Mouse (Mus musculus): ENCODE measurements at regions not wholly inside any gene's neighbourhood (a gene's known extent, or its start where the extent isn't known, plus 50 kb on each side); places are given as distances from the start of the nearest gene placed in this dataset.

DNA sequence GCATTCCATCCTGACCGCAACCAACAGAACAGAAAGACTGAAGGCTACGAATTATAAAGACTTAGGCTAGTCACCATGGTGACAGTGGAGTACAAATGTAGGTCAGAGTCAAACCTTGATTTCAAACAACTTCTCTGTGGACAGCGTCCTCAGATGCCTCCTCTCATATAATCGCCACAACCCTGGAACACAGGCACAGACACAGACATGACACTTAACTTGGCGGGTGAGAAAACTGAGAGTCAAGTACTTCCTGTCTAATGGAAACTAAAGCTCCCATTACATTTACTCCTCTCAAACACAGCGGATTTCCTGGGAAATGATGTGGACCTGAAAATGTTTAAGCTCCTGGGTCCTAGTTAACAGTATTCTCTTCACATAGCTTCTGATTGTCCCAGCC, 149.5 kb upstream of the Frmd6 start:
- DNase-seq, result no peak

DNA sequence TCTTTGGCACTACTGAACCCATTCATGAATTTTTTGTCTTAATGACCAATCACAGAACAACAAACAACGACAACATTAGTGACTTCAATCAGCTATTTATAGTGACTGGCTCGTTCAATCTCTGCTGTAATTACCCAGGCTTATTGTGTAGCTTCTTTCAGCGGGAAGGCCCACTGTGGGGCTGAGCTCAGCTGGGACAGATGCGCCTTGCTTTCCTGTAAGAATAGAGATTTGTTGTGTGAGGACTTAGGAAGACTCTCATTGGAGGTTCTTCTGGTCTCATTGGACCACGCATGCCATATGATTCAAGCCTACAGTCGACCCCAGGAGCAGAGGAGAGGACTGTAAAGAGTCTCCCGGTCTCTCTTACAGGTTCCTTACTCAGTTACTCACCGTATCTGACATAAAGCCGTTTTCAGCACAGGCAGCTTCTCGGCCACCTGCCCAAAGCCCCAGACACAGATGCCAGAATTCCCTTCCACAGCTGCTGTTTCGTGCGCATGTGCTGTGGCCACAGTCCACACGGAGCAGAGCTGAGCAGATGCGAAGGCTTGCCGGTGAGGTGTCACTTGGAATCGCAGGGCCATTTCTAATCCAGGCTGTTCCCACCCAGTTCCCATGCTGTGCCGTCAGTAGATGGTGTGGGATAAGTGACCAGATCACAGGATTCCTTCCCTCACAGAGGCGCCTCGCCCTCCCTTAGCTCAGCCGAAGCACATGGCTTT, 145.5 kb upstream of the Frmd6 start:
- peak; percentile 38 for DNase-seq

DNA sequence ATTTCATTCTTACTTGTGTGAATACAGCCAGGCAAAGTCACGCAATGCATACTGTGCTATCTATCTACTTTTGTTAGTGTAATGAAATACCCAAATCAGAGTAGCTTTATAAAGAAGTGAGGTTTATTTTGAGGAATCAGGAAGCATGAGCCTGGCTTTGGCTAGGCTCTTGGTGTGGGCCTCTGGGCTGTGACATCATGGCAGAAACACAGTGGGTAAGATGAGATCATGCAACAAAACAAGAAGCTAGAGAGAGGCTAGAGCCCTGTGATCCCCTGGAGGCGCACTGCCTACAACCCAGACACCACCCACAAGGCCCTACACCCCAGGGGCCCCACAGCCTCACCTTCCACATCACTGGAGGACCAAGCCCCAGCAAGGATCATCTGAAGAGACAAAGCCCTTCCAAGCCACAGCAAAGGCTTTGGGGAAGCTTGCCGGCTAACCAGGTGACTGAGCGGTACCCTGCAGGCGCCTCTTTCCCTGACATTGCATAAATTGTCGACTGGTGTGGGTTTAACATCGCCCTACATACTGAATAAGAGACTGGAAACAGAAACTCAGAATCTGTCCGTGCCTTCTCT, 143.8 kb upstream of the Frmd6 start:
- no peak for DNase-seq

DNA sequence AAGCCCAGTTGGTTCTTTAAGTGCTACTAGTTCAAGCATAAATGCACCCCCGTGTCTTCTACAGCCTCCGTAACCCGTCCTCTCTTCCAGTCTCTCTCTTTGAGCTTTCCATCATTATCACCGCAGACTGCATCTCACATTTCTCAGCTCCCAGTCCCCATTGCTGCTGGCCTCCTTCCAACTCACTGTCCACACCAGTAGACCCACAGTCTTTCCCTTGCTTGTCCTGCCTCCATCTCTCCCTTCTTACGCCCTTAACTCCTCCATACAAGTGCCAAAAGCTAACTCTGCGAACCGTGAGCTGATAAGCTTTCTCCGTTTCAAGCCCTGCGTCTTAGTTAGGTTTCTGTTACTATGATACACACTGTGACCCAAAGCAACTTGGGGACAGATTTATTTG, 141.0 kb upstream of the Frmd6 start:
- no peak for DNase-seq

DNA sequence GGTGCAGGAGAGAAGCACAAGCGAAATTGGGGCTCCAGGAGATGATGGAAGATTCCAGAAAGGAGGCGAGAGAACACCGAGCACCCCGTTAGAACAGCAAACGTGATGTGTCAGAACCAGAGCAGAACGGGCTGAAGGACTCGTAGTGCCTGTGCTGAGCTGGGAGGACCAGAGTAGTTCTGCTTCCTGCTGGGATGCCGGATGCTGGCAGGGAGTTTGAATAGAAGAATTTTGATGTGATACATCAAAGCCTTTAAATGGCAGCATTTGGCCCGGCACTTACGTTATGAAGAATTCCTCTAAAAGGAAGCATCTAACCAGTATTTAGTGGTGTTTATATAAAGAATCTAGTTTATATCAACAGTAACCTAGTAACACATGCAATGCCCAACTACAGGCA, 139.9 kb upstream of the Frmd6 start:
- no peak for DNase-seq

DNA sequence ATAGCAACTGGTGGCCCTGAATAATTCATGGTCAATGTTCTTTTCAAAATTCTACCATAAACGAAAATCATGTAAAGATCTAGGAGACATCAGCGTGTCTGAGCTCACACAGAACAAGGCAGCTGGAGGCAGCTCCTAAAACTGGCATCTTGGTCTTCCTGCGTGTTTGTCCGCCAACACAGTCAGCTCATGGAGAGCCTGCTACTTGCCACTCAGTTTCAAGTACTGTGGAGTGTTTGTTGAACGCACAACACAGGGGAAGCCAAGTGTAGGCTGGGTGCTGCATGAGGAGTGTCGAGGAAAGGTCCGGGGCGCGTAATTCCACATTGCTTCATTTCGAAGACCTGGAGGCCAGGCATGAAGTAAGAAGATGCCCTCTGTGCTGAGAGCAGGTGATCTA, 139.0 kb upstream of the Frmd6 start:
- DNase-seq, result peak; percentile 12

DNA sequence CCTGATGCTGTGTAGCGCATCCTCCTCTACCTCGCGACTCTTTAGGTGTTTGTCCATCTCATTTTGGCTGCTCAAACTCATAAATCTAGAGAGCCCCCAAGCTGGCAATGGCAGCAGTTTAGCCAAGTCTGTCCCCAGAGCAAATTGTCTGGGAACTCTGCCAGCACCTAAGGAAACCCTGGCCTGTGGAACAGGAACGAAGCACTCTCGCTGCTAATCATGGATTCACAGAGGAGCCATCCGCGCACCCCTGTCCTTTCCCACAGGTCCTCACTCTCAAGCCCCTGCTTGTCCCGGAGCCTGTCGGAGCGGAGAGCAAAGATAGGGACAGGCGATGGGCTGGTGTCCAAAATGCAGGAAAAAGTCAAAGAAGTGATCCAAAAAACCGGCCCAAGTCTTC, 138.3 kb upstream of the Frmd6 start:
- no peak for DNase-seq

DNA sequence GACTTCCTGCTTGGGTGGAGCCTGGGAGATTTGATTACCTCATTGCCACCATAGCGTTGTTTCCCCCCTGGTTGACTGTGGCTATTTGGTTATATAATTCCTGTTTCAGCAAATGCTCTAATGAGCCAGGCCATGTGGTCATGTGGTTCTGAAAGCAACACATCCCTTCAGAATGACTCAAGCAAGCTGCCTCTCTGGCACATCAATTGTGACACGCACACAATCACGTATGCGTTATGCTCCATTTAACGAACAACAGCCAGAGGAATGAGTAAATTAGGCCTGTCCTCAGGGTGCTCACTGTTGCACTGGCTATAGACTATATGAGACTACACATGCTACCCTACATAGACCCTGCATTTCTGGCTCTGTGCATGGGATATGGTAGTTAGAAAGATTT, 130.2 kb upstream of the Frmd6 start:
- no peak for DNase-seq

DNA sequence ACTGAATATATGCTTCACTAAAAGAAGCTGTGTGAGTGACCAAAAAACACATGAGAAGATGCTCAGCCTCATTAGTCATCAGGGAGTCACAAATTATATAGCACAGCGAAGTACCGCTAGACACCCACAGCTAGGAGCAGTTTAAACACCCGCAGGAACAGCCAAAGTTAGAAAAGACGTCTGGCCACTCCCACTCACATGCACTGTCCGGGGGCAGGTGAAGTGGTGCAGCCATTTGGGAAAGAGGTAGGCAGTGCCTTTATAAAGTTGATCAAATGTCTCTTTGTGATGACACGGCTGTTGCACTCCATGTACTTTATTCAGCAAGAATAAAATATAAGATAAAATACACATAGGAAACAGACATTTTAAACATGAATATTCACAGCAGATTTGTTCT, 129.1 kb upstream of the Frmd6 start:
- no peak for DNase-seq

DNA sequence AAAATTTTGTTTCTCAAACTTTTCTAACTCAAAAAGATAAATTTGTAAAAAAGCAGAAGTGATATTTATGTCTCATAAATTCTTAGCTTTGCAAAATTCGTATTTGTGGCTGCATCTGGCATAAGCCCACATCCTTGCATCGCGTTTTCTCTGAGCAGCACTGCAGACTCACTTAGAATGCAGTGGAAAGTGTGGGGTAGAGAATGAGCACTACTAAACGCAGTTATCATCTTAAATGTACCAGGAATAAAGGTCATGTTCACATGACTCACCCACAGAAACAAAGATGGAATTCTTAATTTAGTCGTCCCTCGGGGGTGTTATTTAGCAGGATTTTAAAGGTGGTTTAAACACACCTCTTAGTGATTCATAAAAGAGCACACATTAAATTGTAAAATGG, 126.8 kb upstream of the Frmd6 start:
- DNase-seq, result no peak

DNA sequence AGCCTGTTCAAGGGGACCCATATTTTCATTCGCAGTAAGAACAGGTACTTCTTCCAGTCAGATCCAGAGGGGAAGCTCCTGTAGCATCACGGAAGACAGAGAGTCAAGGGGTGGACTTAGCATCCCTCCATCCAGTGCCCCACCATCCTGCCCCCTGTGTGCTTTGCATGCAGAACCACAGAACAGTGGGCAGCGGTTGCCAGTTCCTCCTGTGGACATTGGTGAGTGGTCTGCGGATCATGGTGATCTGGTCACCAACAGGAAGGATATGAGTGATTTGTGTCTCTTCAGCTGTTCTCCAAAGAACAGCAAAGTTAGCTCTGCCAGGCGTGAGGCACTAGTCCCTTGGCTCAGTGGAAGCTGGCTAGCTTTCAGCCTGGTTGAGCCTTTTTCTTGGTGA, 122.8 kb upstream of the Frmd6 start:
- no peak for DNase-seq

DNA sequence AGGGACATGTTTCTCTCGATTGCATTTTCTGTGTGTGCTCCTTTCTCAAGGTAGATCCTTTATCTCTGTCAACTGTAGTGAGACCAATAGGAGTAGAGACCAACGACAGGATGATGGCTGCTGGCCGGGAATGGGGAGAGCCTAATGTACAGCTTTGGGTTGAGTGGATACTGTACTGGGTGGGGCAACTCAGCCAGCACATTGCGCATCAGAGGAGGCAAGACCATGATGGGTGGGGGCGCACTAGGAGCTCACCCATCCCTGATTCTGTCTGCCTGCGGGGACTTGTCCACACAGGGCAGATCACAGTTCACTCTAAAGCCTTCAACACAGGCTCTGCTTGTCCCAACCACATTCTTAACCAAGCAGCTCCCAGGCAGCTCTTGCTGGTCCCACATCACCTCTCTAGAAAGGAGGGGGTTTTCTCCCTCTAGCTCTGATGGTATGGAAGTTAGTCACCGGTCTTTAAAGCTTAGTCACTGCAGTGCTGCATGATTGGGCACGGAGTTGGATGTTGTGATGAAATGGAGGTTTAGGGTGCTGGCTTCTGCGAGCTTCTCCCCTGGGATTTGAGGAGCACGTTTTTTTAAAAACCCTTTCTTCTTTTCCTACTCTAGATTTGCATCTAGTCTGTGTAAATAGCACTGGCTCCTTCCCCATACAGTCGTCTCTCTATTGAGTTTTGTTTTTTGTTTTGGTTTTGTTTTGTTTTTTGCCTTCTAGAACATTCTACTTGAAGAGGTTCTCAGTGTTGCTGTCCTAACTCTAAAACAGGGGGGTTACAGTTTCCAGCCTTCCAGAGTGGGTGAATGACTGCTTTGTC, 118.3 kb upstream of the Frmd6 start:
- no peak for DNase-seq

DNA sequence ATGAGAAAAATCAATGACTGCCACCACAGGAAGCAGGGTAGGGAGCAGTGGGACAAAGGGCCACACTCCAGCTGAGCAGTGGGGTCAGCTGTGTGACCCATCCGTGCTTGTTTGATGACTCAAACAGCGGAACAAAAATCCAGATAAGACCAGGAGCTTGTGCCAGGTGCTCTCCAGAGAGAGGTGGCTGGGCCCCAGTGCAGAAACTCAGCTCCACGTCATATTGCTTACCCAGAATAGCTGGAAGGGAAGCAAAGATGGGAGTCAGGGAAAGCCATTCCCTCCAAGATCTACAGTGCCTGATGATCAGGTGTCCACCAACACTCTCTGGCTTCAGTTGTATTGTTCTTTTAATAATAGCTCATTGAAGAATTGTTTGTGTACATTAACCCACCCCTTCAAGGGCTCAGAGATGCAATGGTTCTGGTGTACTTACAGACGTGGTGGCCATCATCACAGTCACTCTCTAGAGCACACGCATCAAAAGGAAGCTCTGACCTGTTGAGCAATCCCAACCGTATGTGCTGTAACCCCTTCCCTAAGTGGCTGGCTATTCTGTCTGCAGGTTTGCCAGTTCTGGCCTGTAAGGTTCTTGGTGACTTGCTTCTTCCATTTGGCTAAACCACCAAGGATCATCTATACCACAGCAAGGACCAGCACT, 117.6 kb upstream of the Frmd6 start:
- DNase-seq, result no peak

DNA sequence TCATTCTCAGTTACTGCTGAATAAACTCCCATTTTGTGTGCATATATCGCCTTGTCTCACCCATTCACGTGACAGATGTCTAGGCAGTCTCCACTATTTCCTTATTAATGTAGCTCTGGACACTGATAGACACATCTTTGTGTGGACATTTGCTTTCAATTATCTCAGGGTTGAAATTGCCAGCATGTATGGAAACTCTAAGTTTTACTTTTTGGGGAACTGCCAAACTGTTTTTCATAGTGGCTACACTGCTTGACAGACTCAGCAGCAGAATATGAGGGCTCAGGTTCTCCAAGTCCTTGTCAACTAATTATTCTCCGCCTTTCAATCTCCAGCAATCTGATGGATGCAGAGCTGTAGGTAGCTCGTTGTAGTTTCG, 117.0 kb upstream of the Frmd6 start:
- DNase-seq, result no peak

DNA sequence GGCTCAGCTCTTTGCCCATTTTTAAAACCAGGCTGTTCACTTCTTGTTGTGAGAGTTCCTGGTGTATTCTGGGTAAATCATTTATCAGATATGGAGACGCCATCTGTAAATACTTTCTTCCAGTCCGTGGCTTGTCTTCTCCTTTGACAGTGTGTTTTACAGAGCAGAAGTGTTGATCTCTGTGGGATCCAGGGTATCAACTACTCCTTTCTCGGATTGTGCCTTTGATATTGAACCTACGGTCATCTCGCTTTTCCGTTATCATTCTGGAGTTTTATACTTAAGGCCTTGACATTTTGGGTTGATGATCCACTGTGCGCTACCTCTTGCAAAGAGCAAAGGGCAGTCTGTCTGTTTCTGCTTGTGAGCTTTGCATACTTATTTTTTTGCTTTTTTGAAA, 115.0 kb upstream of the Frmd6 start:
- DNase-seq, result no peak

DNA sequence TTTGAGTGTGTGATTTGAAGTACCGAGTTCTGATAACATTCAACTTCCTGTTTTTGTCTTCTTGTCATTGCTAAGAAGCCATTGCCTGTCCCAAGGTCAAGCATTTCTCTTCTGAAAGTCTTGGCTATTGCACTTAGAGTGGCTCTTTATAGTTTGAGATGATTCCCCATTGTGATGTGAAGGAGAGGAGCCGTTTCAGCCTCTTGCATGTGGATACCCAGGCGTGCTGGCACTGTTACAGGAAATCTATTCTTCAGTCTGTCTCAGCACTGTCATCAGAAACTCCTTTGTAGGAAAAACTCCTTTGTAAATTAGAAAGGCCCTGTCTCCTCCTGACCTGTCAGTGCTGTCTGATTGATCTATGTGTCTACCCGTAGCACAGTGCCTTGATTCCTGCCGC, 114.3 kb upstream of the Frmd6 start:
- DNase-seq, result no peak

DNA sequence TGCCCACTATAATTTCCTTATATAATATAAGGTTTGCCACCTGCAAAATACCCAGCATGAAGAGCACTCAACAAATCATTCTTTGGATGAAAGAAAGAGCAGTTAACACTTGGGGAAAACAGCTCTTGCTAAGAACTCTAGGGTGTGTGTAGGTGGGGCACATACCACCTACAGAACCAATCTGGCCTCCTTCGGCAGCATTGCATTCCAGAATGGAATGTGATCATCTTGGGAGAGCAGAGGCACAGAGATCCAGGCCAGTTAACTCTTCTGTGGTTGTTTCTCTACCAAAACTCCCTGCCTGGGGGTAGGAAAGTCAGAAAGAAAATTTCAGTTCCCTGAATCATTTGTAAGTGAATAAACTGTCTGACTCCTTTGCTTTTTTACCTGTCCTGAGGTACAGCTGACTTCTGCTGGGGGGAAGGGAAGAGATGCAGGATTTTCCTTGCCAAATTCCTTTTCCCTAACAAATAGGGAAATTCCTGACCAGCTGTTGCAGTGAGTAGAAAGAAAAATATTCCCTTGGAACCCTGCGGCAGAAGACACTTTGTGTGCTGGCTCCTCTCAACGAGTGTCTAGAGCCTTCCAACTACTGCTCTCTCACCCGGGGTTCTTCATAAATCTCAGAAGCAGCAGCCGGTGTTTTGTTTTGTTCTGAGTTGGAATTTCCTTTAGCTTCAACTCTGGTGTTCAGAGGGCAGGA, 112.8 kb upstream of the Frmd6 start:
- DNase-seq, result peak; percentile 72

DNA sequence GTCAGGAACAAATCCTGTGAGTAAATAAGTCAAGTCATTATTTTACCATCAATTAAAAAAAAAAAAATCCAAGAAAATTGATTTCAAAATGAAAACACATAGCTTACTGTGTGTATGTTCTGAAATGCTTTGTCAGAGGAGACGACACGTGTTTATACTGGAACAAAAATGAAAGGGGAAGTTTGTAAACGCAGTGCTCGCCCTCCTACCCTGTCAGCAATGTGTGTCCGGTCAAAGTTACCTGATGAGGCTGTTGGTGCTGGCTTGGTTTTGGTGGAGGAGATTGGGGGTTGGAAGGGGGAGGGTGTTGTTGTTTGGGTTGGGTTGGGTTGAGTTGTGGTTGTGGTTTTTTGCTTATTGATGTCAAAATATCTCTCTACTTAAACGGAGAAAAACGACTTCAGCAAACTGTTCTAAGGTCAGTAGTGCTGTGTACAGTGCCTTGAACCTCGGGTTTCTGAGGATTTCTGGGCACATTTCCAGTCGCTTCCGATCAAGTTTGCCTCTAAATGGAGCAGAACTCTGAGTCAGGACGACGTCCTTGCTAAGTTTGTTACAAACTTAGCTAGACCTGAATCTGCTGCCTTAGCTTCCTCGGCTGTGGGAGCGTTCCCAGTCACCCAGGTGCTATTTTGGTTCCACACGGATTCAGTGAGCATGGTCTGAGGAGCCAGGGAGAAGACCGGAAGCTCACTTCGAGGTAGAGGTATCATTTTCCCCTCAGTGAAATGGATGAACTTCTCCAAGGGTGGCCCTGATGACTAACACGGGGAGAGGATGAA, 111.6 kb upstream of the Frmd6 start:
- no peak for DNase-seq

DNA sequence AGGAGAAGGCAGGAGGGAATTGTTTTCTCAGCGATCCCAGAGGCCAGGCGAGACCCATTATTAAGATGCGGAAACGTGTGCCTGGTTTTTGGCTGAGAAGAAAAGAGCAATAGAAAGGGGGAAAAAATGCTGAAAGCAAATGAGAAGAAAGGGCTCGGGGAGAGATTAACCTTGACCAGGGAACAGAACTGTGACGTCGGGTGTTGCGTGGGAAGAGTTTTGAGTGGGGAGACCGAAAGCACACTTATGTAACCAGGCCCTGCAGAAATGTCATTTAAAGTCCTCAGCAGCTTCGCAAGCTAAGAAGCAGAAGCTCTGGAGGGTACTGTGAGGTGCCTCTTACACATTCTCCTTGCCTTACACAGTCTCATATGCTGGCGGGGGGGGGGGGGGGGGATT, 111.0 kb upstream of the Frmd6 start:
- peak; percentile 69 for DNase-seq

DNA sequence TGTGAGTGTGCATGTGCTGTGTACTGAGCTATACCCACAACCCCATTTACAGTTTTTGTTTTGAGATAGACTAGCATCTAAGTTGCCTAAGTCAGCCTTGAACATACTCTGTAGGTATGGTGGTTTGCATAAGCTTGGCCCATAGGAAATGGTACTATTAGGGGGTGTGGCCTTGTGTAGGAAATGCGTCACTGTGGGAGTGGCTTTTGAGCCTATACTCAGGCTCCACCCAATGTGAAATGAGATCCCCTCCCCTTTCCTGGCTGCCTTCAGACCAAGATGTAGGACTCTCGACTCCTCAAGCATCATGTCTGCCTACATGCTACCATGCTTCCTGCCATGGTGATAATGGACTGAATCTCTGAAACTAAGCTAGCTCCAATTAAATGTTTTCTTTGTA, 109.5 kb upstream of the Frmd6 start:
- DNase-seq, result no peak

DNA sequence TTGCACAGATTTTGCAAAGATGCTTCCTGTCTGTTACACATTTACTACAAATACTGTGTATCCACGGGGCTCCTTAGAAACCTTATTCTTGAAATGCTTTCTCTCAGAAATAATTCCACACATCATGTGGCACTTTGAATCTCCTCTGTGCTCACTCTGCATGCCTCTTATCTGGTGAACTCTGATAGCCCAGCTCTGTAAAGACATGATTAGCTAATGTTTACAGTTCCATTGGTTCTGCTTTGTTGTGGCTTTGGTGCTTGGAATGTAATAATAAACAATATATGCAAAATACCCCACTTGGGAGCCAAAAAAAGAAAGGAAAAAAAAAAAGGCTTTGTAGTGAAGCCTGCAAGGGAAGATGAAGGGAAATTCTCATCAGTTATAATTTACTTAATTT, 106.7 kb upstream of the Frmd6 start:
- no peak for DNase-seq

DNA sequence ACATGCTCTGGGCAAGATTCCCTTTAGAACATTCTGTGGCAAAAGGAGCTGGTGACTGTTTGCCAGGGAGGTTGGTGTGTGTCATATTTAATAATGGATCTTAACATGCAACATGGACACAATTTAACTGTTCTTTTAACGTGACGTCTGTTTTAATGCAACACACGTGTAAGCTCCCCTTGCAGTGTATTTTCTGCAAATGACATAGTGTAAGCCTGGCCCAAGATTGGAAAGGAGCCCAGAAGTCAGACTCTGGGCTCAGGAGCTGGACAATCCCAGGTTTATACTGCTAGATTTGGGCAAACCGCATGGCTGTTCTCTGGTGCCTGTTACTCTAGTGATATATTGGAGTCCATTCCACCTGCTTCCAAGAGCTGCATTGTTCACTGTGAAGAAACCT, 106.1 kb upstream of the Frmd6 start:
- no peak for DNase-seq

Measured in layer of hippocampus, adult 9-11 months (tissue).